Mouse (Mus musculus): ENCODE results near the gene Rbp7.

- TF ChIP-seq CTCF (IDR thresholded peaks at IDR 0.05; ENCODE audit: low read depth) (no peak), EP300 (IDR thresholded peaks at IDR 0.05; ENCODE audit: low read depth) (no peak)
Observed at GRCm38 (mm10) chr4:149463435-149463950, 8.7 kb upstream of the Rbp7 start.
